Mouse (Mus musculus) limb, embryonic 13.5 days (tissue): ENCODE results near the gene Klhdc10. TPM values are rescaled to one million over a fixed set of nuclear protein-coding genes. Genes with fewer than 3 reads are reported as not detected.

ENCODE experiments used
- ATAC-seq: fragments of 200-750 bp; cut with Nextera tagmentation; 2 replicates; pipeline ENCODE4 v1.8.0; 2017; ENCODE audit warnings: low read depth, moderate number of reproducible peaks, moderate TSS enrichment; ENCODE audit not compliant: low FRiP score
- H3K27ac ChIP-seq: fragments of 300-500 bp; sonication (generic); 2 replicates; pipeline ENCODE4 v1.5.1; 2015; ENCODE audit warnings: inconsistent platforms, mild to moderate bottlenecking, moderate library complexity
- H3K27me3 ChIP-seq: fragments of 300-500 bp; sonication (generic); 2 replicates; pipeline ENCODE4 v1.6.1; 2015; ENCODE audit warnings: mild to moderate bottlenecking, inconsistent platforms
- H3K36me3 ChIP-seq: fragments of 300-500 bp; sonication (generic); 2 replicates; pipeline ENCODE4 v1.6.1; 2015; ENCODE audit warnings: inconsistent platforms, mild to moderate bottlenecking, moderate library complexity
- H3K4me1 ChIP-seq: fragments of 300-500 bp; sonication (generic); 2 replicates; pipeline ENCODE4 v1.6.1; 2015; ENCODE audit warnings: inconsistent platforms
- H3K4me2 ChIP-seq: fragments of 300-500 bp; sonication (generic); replicated peaks from 2 replicates; pipeline ENCODE4 v1.6.1; 2015; ENCODE audit warnings: inconsistent platforms, mild to moderate bottlenecking, moderate library complexity
- H3K4me3 ChIP-seq: fragments of 300-500 bp; sonication (generic); 2 replicates; pipeline ENCODE4 v1.5.1; 2015; ENCODE audit warnings: moderate library complexity, mild to moderate bottlenecking, inconsistent platforms
- H3K9ac ChIP-seq: fragments of 300-500 bp; sonication (generic); 2 replicates; pipeline ENCODE4 v1.6.1; 2015; ENCODE audit warnings: mild to moderate bottlenecking, inconsistent platforms
- H3K9me3 ChIP-seq: fragments of 300-500 bp; sonication (generic); 2 replicates; pipeline ENCODE4 v1.6.1; 2016; ENCODE audit warnings: inconsistent platforms
- WGBS: fragments of 180-500 bp; shearing (Covaris S2); methylation state at CpG from one replicate; pipeline ENCODE4 v1.1.7; 2015; 5-methylcytosine and 5-hydroxymethylcytosine counted together
- polyA plus RNA-seq: library from polyadenylated mRNA; unstranded; fragments of >200 nt; fragmentation: Nextera tagmentation; extraction: Ambion mirVana; gene quantifications from 2 replicates; pipeline ENCODE4 v1.2.1, GENCODE M21; 2015

Gene Klhdc10
- polyA plus RNA-seq, 1 experiment from 2014 or later, result 31.7 TPM

DNA sequence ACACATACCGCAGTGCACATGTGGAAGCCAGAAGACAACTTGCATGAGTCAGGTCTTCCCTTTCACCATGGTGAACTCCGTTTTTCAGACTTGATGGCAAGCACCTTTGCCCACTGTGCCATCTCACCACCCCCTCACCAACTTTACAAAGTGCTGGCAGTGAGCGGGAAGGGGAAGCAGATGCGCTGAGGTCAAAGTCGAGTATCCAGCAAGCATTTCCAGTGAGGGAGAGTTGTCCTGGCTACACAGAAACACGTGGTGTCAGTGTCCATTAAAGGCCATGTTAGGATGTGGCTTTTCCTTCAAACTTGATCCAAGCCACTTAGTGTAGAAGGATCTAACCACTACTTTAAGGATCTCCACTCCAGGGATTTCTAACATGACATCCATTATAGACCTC lies 76.1 kb downstream of the Klhdc10 start:
- H3K9me3 ChIP-seq, result no peaks in the 10 kb centered on the region
- H3K4me2 ChIP-seq, result no peak overlapping the region
- H3K9ac ChIP-seq, result no peak overlapping the region
- no peak for ATAC-seq
- peaks cover 12% of the 10 kb centered on the region for H3K4me1 ChIP-seq
- peaks cover 44% of the 10 kb centered on the region for H3K36me3 ChIP-seq
- H3K4me3 ChIP-seq, result no peak overlapping the region
- H3K27me3 ChIP-seq, result no peaks in the 10 kb centered on the region
- 89% methylated on average over 6 of the region's 6 CpGs for WGBS
- H3K27ac ChIP-seq, result peak overlapping the region; percentile 65; the same call in 1 of the 2 replicates

DNA sequence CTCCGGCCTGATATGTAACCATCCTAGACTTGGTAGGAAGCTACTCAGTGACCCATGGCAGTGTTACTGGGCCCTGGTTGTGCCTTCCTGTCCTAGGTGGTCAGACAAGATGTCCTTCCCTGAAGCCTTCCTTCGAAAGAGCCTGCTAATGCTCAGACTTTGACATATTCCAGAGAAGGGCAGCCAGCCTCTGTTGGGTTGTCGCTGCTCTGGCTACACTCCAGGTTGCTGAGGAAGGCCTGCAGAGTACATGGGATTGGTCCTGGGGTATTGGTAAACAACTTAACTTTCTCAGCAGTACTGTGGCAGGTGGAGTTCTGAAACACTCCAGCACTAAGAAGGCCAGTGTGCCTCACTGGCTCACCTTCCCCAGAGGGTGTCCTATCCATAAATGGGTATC lies 77.8 kb downstream of the Klhdc10 start:
- H3K9me3 ChIP-seq, result no peaks in the 10 kb centered on the region
- no peak overlapping the region for H3K27ac ChIP-seq
- no peak overlapping the region for H3K4me2 ChIP-seq
- 96% methylated on average over 3 of the region's 3 CpGs for WGBS
- H3K36me3 ChIP-seq, result peaks cover 59% of the 10 kb centered on the region
- no peak overlapping the region for H3K9ac ChIP-seq
- peaks cover 12% of the 10 kb centered on the region for H3K4me1 ChIP-seq
- H3K4me3 ChIP-seq, result no peak overlapping the region
- ATAC-seq, result no peak
- no peaks in the 10 kb centered on the region for H3K27me3 ChIP-seq

DNA sequence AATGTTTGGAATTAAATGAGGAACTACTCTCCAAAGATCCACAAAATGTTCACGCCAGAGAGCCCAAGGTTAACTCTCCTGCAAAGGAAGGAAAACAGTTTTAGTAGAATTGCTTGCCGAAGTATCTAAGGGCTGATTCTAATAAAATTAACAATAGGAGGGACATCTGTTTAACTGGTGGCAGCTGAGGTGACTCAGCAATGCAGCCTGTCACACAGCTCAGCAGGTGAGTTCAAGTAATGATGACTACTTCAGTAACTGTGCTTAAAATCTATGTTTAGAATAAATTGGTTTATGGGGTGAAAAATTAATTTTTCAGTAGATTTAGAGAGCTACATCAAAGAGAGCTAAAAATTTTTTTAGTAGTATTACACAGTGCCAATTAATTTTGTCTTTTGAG lies 81.2 kb downstream of the Klhdc10 start:
- Histone ChIP-seq H3K27me3 (no peaks in the 10 kb centered on the region), H3K9me3 (no peaks in the 10 kb centered on the region), H3K27ac (no peak overlapping the region), H3K4me3 (no peak overlapping the region), H3K4me2 (no peak overlapping the region), H3K4me1 (no peaks in the 10 kb centered on the region), H3K36me3 (peaks cover 93% of the 10 kb centered on the region), H3K9ac (no peak overlapping the region)
- WGBS, result 49% methylated on average over 2 of the region's 2 CpGs
- no peak for ATAC-seq

DNA sequence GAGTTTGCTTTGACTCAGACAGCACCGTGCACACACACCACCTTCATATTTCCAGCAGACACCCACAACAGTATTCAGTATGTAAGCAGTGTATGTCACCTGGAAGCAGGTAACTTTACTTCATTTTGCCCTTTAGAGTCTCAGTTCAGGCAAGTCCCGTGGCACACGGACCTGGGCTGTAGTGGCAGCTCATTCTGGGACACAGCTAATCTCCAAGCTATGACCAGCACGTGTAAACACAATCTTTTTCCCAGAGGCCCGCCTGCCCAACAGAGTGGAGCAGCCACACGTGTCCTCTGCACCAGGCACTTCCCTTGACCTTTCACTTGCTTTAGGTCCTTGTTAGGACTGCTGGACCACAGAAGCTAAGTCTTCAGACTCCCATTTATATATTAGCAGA lies 84.8 kb downstream of the Klhdc10 start:
- no peaks in the 10 kb centered on the region for H3K4me1 ChIP-seq
- no peaks in the 10 kb centered on the region for H3K9me3 ChIP-seq
- no peak overlapping the region for H3K4me2 ChIP-seq
- no peak for ATAC-seq
- 92% methylated on average over 6 of the region's 6 CpGs for WGBS
- no peak overlapping the region for H3K9ac ChIP-seq
- H3K36me3 ChIP-seq, result peaks cover 86% of the 10 kb centered on the region
- no peak overlapping the region for H3K4me3 ChIP-seq
- no peaks in the 10 kb centered on the region for H3K27me3 ChIP-seq
- no peak overlapping the region for H3K27ac ChIP-seq

DNA sequence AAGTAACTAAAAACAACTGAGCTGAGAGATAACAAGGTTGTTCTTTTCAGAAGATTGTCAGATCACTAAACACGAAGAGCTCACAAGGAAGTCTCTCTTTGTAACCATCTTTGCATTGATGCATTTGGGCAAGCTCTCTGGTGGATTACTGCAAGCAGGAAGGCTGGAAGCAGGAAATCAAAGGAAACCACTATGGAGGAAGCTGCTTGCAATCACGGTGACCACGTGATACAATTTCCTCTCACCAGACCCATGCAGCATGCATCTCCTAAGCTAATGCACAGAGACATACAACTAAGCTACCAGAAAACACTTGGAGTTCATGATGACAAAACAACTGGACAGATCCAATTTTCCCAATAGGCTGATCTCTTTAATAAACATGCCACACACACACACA lies 97.4 kb downstream of the Klhdc10 start:
- WGBS, result 81% methylated on average over 3 of the region's 3 CpGs

More for the DNA sequence above, 97.4 kb downstream of the Klhdc10 start:
- no peak for ATAC-seq
- Histone ChIP-seq H3K27me3 (no peaks in the 10 kb centered on the region), H3K4me3 (no peak overlapping the region), H3K27ac (no peak overlapping the region), H3K4me1 (0 out of 2 replicates have a peak, but pooled peaks cover 5% of the 10 kb centered on the region), H3K9ac (no peak overlapping the region), H3K4me2 (no peak overlapping the region), H3K36me3 (peaks cover 63% of the 10 kb centered on the region), H3K9me3 (no peaks in the 10 kb centered on the region)

Other genes with a start within 250 kb of the Klhdc10 start
- 43.6 and 45.9 TPM in 2 replicates for gene Ube2h, start 97.3 kb upstream of the Klhdc10 start, polyA plus RNA-seq
- gene Zc3hc1, start 10.8 kb upstream of the Klhdc10 start, polyA plus RNA-seq, result 77.7 and 83.9 TPM in 2 replicates
- gene Tmem209, start 107.9 kb downstream of the Klhdc10 start, polyA plus RNA-seq, result 34.7 and 34.9 TPM in 2 replicates
- gene Ssmem1, start 108.0 kb downstream of the Klhdc10 start, polyA plus RNA-seq, result 0.22 and 0.34 TPM in 2 replicates
- 10.4 and 11.1 TPM in 2 replicates for gene Cpa2, start 139.7 kb downstream of the Klhdc10 start, polyA plus RNA-seq
- 2.3 and 2.7 TPM in 2 replicates for gene Cpa4, start 166.5 kb downstream of the Klhdc10 start, polyA plus RNA-seq
- 0.33 and 0.79 TPM in 2 replicates for gene Cpa5, start 209.1 kb downstream of the Klhdc10 start, polyA plus RNA-seq
- 0.88 and 1.0 TPM in 2 replicates for gene Cpa1, start 237.3 kb downstream of the Klhdc10 start, polyA plus RNA-seq